Mouse (Mus musculus): Measurements from ENCODE around the gene Eif2d.

Gene Eif2d

DNA sequence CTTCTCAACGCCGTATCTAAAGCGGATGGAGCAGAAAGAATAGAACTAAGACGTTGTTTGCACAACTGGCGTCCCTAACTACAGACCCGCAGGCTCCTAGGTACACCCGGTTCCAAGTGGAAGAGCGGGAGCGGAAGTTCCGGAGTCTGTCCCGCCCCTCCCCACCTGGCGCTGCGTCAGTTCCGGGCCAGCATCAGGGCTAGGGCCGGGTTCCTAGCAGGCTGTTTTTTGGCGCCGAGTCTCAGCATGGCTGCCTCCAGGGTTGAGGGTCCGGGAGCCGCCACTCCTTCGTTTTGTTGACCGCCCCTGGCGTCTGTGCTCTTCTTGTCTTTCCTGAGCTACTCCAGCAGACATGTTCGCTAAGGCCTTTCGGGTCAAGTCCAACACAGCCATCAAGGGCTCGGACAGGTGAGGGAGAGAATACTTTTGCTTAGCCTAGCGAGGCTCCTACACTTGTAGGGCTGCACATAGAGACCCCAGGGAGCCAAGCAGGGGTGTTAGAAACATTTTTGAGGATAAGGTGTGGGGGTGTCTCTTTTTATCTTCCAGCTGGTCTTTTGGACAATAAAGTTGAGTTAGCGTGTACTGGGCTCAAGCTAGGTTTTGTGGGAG lies at the start of gene Eif2d:
TSS of gene Eif2d (plus strand) at position 164 of the 612 bp plus-strand sequence.
- peak; percentile 89 for DNase-seq (ENCODE audit: low read depth, low spot score)

DNA sequence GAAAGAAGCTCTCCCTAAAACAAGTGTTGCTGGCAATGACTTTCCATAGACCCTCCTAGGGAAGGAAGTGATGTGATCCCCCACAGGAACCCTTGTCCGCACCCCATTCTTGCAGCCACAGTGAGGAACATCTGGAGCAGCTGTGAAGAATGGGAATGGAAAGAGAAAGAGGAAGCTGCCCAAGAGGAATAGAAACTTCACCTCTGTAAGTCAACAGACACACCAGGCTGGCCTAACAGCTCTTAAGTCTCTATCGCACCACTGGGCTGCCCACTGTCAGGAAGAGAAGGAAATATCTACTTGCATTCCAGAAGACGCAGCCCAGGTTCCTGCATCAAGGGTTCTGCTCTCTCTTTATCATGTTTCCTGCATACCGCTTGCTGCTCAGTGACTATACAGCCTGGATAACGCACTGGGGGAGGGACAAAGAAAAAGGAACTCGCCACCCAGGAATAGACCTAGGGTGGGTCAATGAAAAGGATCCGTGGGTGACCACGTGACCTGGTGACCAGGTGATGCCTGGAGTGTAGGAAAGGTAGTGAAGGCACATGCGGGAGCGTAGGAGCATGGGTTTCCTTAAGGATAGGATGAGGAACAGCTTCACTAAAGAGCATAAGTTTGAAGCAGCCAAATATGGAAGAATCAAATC lies 49.1 kb upstream of the Eif2d start:
- DNase-seq (ENCODE audit: low read depth, low spot score): no peak

DNA sequence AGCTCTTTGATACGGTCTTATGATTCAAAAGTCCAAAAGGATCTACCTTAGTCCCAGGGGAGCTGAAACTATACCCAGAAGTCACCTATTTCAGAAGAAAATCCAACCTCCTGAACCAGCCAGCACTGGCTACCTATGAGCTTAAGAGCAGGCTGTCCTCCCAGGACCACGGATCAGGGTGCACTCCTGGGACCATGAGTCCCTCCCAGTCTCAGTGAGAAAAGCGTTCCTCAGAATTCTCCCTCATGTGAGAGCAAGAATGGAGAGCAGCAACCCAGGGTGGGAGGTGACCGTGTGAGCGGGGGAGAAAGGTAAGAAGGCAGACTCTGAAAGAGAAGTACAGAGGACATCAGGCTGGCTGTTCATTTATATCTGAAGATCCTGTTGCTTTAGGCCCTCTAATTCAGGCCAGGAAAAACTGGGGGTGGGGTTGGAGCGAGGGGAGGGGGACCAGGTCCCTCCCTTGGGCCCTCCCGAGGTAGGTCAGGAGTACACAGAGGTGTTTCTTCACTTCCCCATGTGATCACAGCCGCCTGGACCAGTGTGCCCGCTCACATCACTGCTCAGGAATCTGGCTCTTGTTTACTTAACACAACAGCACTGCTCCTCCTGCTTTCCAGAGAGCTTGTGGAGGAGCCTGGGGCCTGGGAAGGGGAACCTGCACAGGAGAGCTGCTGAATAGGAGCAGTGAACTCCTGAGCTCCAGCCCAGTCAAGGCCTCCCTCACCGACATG lies 45.2 kb upstream of the Eif2d start:
- no peak for DNase-seq (ENCODE audit: low read depth, low spot score)

DNA sequence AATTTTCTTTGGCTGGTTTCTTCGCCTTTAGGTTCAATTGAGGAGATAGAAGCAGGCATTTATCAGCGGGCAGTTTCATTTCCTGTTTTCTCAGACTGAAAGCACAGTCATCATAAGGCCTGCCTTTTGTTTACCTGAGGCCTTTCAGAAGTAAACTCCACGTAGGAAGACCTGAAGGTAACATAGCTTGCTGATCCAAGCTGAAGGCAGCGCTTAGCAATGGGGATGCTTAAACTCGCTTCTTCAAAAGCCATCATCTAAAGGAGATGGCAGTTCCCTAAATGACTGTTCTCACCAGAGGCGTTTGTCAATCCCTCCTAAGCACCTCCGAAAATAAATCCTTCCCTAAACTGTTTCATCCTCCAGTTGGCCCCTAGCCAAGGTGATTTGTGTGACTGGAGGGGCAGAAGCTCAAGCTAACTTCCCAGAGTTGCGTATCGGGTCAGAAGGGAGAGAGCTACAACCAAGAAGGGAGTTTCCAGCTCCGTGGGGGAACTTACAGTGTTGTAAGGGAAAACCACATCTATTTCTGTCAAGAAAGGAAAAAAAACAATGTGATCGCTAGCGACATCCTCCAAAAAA lies 42.4 kb upstream of the Eif2d start:
- peak; percentile 74 for DNase-seq (ENCODE audit: low read depth, low spot score)

DNA sequence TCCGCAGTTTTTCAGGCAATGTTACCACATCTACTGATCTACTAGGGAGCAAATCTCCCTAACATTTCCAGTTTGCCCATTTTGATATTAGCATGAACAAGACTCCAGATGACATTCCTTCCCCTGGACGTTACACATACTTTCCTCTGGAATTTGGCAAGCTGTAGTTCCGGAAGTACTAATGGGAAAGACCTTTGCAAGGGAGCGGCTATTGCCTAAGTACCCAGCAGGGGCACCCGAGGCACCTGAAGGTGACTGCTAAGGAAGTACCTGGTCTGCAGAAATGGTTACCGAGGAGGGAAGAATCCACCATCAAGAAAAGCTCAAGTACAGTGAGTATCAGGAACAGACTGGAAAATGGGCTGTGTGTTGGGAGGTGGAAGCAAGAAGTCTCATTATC lies 40.4 kb upstream of the Eif2d start:
- no peak for DNase-seq (ENCODE audit: low read depth, low spot score)

DNA sequence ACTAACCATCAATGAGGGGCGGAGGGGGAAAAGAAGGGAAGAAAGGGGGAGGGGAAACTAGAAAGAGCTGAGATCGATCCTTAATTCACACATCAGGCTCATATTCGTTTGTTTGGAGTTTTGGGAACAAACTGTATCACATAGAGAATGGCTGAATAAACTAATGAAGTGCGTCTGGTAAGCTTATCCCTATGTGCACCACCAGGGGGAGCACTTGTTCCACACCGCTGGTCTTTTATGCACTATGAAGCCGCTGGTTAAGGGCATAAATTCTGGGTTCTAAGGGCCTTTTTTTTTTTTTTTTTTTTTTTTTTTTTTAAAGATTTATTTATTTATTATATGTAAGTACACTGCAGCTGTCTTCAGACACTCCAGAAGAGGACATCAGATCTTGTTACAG lies 37.0 kb upstream of the Eif2d start:
- peak; percentile 81 for DNase-seq (ENCODE audit: low read depth, low spot score)

DNA sequence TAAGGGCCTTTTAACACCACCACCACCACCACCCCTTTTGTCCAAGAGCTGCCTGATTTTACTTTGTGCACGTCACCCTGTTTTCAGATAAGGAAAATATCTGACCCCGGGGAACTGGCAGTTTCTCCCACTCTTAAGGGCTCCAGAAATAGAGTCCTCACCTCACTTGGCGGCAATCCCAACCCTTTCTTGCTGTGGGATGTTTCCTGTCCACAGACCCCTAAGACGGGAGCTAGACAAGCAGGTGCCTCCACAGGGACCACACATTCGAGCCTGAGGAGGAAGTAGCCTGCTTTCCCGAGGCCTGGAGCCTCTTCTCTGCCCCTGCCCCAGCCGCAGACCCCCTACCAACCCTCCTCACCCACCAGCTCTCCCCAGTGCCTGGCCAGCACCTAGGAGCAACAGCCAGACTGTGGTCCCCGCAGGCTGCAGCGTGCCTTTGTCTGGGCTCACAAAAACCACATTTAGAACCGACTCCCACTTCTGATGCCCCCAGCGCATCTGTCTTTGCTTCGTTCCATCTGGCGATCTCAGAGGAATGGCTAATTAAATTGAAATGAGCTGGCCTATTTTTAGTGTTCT lies 36.5 kb upstream of the Eif2d start:
- no peak for DNase-seq (ENCODE audit: low read depth, low spot score)

DNA sequence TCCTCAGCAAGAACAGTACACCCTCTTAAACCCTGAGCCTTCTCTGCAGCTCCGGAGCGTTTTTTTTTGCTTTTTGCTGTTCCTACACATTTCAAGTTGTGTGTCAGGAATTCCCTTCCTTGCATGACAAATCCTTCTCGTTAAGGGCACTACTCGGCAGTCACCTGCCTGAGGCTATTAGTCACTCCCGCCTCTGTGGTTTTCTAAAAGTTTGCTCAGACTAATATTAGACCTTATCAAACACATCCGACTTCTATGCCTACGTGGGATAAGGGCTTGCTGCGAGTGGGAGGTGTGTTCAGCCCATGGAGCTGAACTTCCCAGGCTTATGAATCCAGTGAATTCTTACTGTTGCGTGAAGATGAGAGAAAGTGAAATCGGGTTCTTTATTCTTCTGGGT lies 34.5 kb upstream of the Eif2d start:
- DNase-seq (ENCODE audit: low read depth, low spot score): no peak

DNA sequence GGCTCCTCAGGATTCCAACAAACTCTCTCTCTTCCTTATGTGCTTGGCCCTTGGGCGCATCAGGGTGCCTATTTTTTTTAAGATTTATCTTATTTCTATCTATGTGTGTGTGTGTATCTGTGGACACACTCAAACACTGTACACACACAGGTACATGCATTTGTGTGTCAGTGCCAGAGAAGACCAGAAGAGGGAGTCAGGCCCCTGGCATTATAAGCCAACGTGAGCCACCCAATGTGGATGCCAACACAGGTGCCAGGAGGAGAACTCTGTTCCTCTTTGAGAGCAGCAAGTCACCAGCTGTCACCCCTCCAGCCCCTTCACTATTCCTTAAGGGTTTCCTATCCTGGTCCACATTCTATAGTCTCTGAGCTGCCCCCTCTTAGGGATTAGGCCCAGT lies 34.0 kb upstream of the Eif2d start:
- DNase-seq (ENCODE audit: low read depth, low spot score): peak; percentile 63

DNA sequence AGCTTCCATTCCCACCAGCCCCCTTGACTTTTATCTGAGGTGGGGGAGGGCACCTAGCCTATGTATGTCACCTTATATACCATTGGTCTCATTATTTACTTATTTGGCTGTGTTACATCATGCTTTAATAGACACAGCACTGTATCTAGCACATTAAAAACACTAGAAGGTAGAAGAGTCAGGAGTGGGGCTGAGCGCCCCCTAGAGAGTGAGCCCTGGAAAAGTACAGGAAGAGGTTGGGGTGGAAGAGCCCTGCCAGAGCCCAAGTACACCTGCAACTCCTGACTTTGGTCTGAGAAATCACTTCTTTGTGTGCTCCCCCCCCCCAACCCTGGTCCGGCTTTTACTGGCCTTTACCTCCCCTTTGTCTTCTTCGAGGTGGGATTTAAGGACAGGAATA lies 31.0 kb upstream of the Eif2d start:
- peak; percentile 46 for DNase-seq (ENCODE audit: low read depth, low spot score)

DNA sequence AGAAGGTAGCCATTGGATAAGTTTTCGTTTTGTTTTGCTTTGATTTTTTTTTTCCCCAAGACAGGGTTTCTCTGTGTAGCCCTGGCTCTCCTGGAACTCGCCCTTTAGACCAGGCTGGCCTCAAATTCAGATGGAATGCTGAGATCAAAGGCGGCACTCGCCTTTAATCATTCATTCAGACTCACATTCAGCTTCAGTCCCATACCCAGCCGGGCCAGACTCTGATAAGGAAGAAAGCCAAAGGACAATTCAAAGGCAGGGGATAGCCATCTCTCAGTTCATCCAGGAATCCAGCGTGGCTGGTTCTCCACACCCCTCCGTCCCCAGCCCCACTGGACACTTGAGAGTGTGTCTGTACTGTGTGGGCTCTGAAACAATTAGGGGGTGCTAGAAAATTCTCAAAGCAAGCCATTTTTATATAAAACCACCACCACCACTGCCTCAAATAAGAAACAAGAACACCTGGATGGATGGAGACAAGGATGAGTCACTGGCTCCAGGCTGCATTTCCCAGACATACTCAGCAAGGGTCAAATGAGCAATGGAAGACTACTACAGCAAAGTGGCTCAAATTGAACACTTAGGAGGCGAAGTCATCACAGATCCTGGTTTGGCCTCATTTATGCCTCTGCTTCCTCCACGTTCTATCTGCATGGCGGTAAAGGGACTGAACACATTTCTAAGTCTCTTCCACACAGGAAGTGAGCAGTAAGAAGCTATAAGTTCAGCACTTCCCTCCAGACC lies 29.3 kb upstream of the Eif2d start:
- no peak for DNase-seq (ENCODE audit: low read depth, low spot score)

DNA sequence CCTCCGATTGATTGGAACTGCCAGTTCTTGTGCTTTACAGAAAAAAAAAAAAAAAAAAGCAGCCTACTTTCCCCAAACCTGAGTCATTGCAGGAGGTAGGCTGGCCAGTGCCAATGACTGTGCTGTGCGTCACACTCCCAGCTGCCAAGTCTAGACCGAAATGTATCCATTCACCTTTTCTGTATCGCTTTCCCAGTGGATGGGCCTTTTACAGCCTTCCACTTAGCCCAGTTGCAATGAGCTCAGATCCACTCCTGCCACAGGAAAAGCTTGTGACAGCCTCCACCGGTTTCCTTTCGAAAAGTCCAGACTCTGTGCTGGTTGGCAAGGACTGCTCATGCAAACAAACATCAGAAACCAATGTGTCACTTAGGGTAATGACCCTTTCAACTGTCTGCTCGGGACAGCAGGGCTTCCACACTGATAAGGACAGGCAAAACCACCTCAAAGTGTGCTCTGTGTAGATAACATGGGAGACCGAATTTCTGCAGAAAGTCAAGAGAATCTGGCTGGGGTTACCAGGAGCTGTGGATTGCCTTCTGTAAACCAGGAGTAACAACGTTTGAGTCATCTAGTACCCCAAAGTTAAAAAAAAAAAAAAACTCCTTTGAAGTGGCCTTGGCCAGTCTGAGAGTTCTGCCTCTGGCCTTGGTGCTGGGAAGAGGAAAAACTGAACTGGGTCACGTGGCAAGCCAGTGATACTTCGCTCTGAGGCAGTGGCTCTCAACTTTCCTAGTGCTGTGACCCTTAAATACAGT lies 26.8 kb upstream of the Eif2d start:
- DNase-seq (ENCODE audit: low read depth, low spot score): no peak

DNA sequence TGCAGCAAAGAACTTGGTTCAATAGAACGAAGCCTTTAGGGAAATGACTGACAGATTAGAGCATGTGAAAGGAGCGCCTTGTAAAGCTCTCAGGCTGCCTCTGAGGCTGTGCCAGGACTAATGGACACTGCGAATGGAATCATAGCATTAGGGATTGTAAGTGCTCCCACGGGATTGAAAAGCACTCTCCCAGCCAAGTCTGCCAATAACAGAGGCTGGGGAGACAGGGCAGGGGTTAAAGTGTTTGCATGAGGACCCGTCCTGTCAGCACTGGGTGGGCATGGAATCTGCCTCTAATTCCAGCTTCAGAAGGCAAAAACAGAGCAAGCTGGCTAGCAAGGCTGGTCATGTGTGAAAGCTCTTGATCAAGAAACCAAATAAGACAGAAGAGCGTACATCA lies 18.8 kb upstream of the Eif2d start:
- no peak for DNase-seq (ENCODE audit: low read depth, low spot score)

DNA sequence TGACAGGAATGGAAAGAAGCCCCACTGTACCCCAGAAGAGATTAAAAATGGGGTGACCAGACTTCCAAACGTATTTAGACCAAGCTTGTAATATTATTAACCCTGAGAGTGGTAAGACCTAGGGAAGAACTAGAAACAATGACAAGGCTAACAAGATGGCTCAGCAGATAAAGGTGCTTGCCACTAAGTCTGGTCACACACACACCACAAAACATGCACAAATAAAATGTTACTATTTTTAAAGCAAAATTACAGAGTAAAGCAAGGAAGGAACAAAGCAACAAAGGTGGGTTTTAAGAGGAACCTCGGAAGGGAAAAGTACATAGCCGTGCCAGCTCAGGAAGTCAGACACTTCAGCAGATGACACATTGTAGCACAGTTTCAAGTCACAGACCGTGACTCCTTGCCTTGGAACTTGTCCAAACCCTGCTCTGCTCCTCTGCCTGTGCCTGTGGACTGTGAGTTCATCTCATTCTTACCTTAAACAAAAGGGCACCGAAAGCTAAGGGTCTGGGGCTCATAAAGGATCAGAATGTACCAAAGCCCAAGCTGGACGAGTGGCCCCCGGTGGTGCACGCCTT lies 17.9 kb upstream of the Eif2d start:
- DNase-seq (ENCODE audit: low read depth, low spot score): peak; percentile 34

DNA sequence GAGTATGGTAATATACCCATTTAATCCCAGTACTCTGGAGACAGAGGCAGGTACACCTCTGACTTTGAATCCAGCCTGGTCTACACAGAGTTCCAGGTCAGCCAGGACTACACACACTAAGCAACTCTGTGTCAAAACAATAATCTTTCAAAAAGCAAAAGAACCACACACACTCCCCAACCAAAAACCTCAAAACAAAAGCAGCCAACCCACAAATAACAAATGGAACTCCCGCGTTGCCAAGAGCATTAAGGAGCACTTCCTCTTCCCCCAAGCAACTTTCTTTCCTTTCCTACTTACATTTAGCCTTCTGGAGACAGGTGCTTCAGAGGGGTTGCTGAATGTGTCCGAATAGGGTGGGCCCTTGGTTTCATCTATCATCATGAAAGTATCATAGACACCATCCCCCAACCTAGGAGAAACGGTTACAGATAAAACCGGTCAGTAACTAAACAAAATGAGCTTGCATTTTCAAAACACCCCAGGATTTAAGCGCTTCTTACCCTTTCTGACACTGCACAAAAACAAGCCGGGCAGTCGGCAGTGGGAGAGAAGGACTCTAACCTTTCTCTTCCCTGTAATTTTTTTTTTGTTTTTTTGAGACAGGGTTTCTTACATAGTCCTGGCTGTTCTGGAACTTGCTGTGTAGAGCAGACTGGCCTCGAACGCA lies 16.9 kb upstream of the Eif2d start:
- DNase-seq (ENCODE audit: low read depth, low spot score): no peak

DNA sequence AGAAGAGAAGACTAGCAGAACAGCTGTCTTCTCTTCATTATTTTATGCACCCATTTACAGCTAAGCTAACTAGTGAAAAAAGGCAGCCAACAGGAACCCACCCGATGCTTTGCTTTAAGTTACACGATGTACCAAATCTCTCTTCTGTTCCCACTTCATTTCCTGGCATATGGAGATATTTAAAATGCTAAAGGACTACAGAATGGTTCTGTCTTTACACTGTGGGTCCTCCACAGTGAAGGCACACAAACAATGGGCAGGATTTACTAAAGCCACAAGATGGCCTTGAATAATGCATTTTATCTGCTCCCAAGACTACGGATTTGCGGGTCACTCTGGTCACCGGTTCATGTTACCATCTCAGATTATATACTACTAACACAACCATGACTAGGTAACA lies 15.9 kb upstream of the Eif2d start:
- no peak for DNase-seq (ENCODE audit: low read depth, low spot score)

DNA sequence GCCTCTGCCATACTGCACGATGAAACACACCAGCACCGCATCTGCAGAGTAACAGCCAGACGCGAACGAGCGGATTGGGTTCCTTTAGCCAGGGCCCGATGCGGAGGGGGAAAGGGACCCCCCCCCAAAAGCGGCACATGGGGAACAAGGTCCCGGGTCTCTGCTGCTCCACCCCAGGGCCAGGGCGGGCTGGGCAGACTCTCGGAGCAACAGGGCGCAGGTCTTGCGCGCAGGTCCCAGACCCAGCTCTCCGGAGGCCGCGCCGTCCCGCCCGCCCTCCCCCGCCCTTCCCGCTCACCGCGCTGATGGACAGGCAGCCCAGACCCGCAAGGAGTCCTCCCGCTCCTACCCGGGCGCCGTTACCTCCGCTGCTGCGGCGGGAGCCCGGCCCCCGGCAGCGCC lies 15.3 kb upstream of the Eif2d start:
- no peak for DNase-seq (ENCODE audit: low read depth, low spot score)

DNA sequence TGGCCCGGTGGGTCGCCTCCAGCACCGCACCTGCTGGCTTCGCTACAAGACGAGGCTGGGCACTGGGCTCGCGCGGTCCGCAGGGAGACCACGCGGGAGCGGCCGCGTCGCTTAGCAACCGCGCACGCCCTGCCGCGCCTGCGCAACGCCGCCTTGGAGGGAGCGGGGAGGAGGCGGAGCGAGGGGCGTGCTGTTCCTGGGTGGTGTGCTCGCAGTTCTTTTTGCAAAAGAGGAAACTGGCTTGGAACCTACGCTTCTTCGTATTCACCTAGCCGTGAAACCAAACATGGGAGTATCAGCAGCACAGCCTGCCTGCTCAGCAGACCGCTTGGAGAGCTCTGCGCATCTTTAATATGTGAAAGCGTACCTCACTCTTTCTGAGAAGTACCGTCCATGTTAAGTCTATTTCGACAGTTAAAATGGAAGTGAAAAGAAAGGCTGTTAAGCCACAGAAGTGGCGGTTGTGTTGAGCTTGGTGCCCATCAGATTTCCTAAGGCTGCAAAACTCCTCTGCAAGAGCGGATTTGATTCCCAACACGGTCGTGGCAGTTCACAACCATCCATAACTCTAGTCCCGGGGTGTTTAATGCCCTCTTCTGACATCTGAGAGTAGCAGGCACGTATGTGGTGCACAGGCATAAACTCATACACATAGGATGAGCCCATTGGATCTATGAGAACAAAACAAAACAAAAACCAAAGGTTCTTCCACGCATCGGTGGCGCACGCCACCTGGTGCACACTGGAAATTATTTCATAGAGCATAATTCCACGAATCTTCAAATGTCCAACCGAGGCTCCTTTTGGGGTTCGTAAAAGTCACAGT lies 14.6 kb upstream of the Eif2d start, which contains the start of gene Dyrk3:
TSS of gene Dyrk3 (minus strand) at position 150 of the 826 bp plus-strand sequence.
- DNase-seq (ENCODE audit: low read depth, low spot score): peak; percentile 92
